Mouse (Mus musculus): ENCODE measurements around the gene Lrrc28.

Gene Lrrc28

GRCm38 (mm10) chr7:67644833-67645680 is at the start of gene Lrrc28:
Gene Lrrc28 (minus strand): TSS chr7:67645268.
- peak; percentile 100 for DNase-seq

GRCm38 (mm10) chr7:67692791-67693538 is 47.9 kb upstream of the Lrrc28 start:
- peak; percentile 58 to 61 for DNase-seq

GRCm38 (mm10) chr7:67692141-67692540 is 47.1 kb upstream of the Lrrc28 start:
- peak; percentile 54 for DNase-seq

GRCm38 (mm10) chr7:67691036-67691435 is 46.0 kb upstream of the Lrrc28 start:
- DNase-seq: no peak

GRCm38 (mm10) chr7:67689793-67690192 is 44.7 kb upstream of the Lrrc28 start:
- DNase-seq: no peak

GRCm38 (mm10) chr7:67688281-67688680 is 43.2 kb upstream of the Lrrc28 start:
- peak; percentile 63 to 69 for DNase-seq

GRCm38 (mm10) chr7:67686545-67686944 is 41.5 kb upstream of the Lrrc28 start:
- DNase-seq: no peak

GRCm38 (mm10) chr7:67683006-67683405 is 37.9 kb upstream of the Lrrc28 start:
- DNase-seq: no peak

GRCm38 (mm10) chr7:67681078-67681477 is 36.0 kb upstream of the Lrrc28 start:
- no peak for DNase-seq

- no peak for DNase-seq
Measured at GRCm38 (mm10) chr7:67678878-67679499, 33.9 kb upstream of the Lrrc28 start.

- no peak for DNase-seq
Measured at GRCm38 (mm10) chr7:67673656-67674055, 28.6 kb upstream of the Lrrc28 start.

GRCm38 (mm10) chr7:67672650-67673049 is 27.6 kb upstream of the Lrrc28 start:
- DNase-seq: peak; percentile 92 to 94

- no peak for DNase-seq
Measured at GRCm38 (mm10) chr7:67670965-67671364, 25.9 kb upstream of the Lrrc28 start.

GRCm38 (mm10) chr7:67663981-67664694 is 19.1 kb upstream of the Lrrc28 start:
- DNase-seq: no peak

GRCm38 (mm10) chr7:67662424-67662823 is 17.4 kb upstream of the Lrrc28 start:
- no peak for DNase-seq

GRCm38 (mm10) chr7:67658110-67658509 is 13.0 kb upstream of the Lrrc28 start:
- DNase-seq: no peak

- DNase-seq: no peak
Measured at GRCm38 (mm10) chr7:67655186-67655585, 10.1 kb upstream of the Lrrc28 start.

- no peak for DNase-seq
Measured at GRCm38 (mm10) chr7:67654668-67655067, 9.6 kb upstream of the Lrrc28 start.

- DNase-seq: no peak
Measured at GRCm38 (mm10) chr7:67652211-67652610, 7.1 kb upstream of the Lrrc28 start.

GRCm38 (mm10) chr7:67648376-67648775 is 3.3 kb upstream of the Lrrc28 start:
- no peak for DNase-seq

- peak in 1 of 2 experiments; percentile 52 for DNase-seq
Measured at GRCm38 (mm10) chr7:67647277-67647676, 2.2 kb upstream of the Lrrc28 start, which contains the start of gene Ttc23. Gene Ttc23 (plus strand): TSS chr7:67647410.

GRCm38 (mm10) chr7:67646131-67646530 is 1.1 kb upstream of the Lrrc28 start:
- no peak for DNase-seq

GRCm38 (mm10) chr7:67645681-67646014 is 580 bp upstream of the Lrrc28 start:
- DNase-seq: no peak
